Mouse (Mus musculus) neural tube, embryonic 14.5 days (tissue): ENCODE results near the gene Tes3-ps. TPM values are rescaled to one million over a fixed set of nuclear protein-coding genes. Genes with fewer than 3 reads are reported as not detected.
A peak's percentile ranks its signal among the peaks of the same experiment; 100 is the strongest.

ENCODE experiments used
- ATAC-seq: fragments of 200-750 bp; cut with Nextera tagmentation; 2 replicates; pipeline ENCODE4 v1.8.0; 2017; ENCODE audit warnings: low read depth, mild to moderate bottlenecking, moderate TSS enrichment, moderate library complexity
- H3K27ac ChIP-seq: fragments of 300-500 bp; sonication (generic); 2 replicates; pipeline ENCODE4 v1.5.1; 2014; ENCODE audit warnings: low read depth, mild to moderate bottlenecking, control low read depth, low read length, moderate library complexity, mixed read lengths
- H3K27me3 ChIP-seq: fragments of 300-500 bp; sonication (generic); 2 replicates; pipeline ENCODE4 v1.6.1; 2014; ENCODE audit warnings: low read length; ENCODE audit not compliant: control insufficient read depth, insufficient read depth
- H3K36me3 ChIP-seq: fragments of 300-500 bp; sonication (generic); 2 replicates; pipeline ENCODE4 v1.6.1; 2014; ENCODE audit warnings: low read length, mixed read lengths; ENCODE audit not compliant: control insufficient read depth, insufficient read depth
- H3K4me1 ChIP-seq: fragments of 300-500 bp; sonication (generic); 2 replicates; pipeline ENCODE4 v1.6.1; 2014; ENCODE audit warnings: low read length; ENCODE audit not compliant: control insufficient read depth, insufficient read depth
- H3K4me2 ChIP-seq: fragments of 300-500 bp; sonication (generic); 2 replicates; pipeline ENCODE4 v1.6.1; 2014; ENCODE audit warnings: mild to moderate bottlenecking, low read depth, low read length, control low read depth
- H3K4me3 ChIP-seq: fragments of 300-500 bp; sonication (generic); 2 replicates; pipeline ENCODE4 v1.5.1; 2014; ENCODE audit warnings: low read depth, low read length, control low read depth, mixed read lengths
- H3K9ac ChIP-seq: fragments of 300-500 bp; sonication (generic); replicated peaks from 2 replicates; pipeline ENCODE4 v1.6.1; 2014; ENCODE audit warnings: low read depth, mild to moderate bottlenecking, control low read depth, low read length, mixed read lengths
- H3K9me3 ChIP-seq: fragments of 300-500 bp; sonication (generic); 2 replicates; pipeline ENCODE4 v1.6.1; 2016; ENCODE audit warnings: low read length; ENCODE audit not compliant: control insufficient read depth
- WGBS: fragments of 180-500 bp; shearing (Covaris S2); extraction: QIAGEN DNeasy Blood & Tissue Kit; methylation state at CpG from one replicate; pipeline ENCODE4 v1.1.7; 2014; 5-methylcytosine and 5-hydroxymethylcytosine counted together
- polyA plus RNA-seq: library from polyadenylated mRNA; unstranded; fragments of >200 nt; fragmentation: Nextera tagmentation; extraction: Ambion mirVana; gene quantifications from 2 replicates; pipeline ENCODE4 v1.2.1, GENCODE M21; 2014

Tes3-ps gene
- 0.71 and 0.73 TPM in 2 replicates for polyA plus RNA-seq

- no peaks in the 10 kb centered on the region for H3K9me3 ChIP-seq
- H3K4me3 ChIP-seq: no peak within 1 kb of the TSS
- H3K27ac ChIP-seq: no peak within 1 kb of the TSS
- H3K9ac ChIP-seq: no peak within 1 kb of the TSS
- ATAC-seq: no peak
- no peaks in the 10 kb centered on the region for H3K36me3 ChIP-seq
- H3K4me1 ChIP-seq: no peaks in the 10 kb centered on the region
- no peaks in the 10 kb centered on the region for H3K27me3 ChIP-seq
- WGBS: 79% methylated on average over 6 of the region's 6 CpGs
- no peak within 1 kb of the TSS for H3K4me2 ChIP-seq
Measured at GRCm38 (mm10) chr13:49492376-49493368, at the start of gene Tes3-ps. Tes3-ps (plus strand) TSS chr13:49493318.

DNA sequence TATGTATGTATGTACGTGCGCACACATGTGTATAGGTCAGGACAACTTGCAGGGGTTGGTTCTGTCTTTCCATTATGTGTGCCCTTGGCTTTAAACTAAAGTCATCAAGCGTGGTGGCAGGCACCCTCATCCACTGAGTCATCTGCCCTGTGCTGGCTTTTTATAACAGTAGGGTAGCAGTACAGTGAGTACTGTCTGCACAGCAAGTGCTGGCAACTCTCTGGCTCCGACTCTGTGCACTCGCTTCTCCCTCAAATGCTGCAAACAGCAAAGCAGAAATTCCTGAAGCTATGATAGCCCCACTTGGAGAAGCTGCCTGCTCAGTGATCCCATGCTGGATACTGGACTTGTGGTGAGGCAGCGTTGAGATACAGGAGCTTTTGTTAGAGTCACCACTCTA is 48.7 kb upstream of the Tes3-ps start:
- H3K36me3 ChIP-seq: peaks cover 32% of the 10 kb centered on the region
- no peaks in the 10 kb centered on the region for H3K9me3 ChIP-seq
- no peak overlapping the region for H3K4me2 ChIP-seq
- H3K4me1 ChIP-seq: no peaks in the 10 kb centered on the region
- no peak overlapping the region for H3K27ac ChIP-seq
- no peak overlapping the region for H3K4me3 ChIP-seq
- no peak for ATAC-seq
- no peaks in the 10 kb centered on the region for H3K27me3 ChIP-seq
- no peak overlapping the region for H3K9ac ChIP-seq
- 98% methylated on average over 6 of the region's 6 CpGs for WGBS

GRCm38 (mm10) chr13:49449318-49449749 is 43.8 kb upstream of the Tes3-ps start:
- Histone ChIP-seq H3K27me3 (no peaks in the 10 kb centered on the region), H3K4me3 (no peak overlapping the region), H3K4me1 (no peaks in the 10 kb centered on the region), H3K9ac (no peak overlapping the region), H3K27ac (no peak overlapping the region), H3K4me2 (no peak overlapping the region), H3K9me3 (no peaks in the 10 kb centered on the region), H3K36me3 (peaks cover 18% of the 10 kb centered on the region)
- 41% methylated on average over 5 of the region's 5 CpGs for WGBS
- ATAC-seq: peak; percentile 90

DNA sequence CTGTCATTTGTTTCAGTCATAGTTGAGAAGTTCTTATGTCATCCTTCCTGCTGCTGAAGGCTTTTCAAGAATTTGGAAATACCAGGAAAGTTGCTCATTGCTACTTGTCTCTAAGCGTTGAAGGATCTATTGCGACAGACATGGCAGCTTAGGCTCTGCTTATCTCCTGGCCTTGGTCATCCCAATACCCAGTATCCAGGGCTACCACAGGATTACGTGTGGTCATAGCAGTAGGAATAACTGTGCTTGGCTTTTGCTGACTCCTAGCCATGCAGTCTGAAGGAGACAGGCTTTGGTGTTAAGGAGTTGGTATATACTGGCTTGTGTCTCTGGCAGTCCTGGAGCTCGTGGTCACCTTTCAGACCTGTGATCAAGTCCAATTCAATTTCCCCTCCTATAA is 32.8 kb upstream of the Tes3-ps start:
- no peaks in the 10 kb centered on the region for H3K27me3 ChIP-seq
- H3K36me3 ChIP-seq: peaks cover 11% of the 10 kb centered on the region
- 0 out of 2 replicates have a peak overlapping the region, but pooled peaks have one; percentile 44 for H3K27ac ChIP-seq
- H3K4me2 ChIP-seq: no peak overlapping the region
- no peaks in the 10 kb centered on the region for H3K4me1 ChIP-seq
- ATAC-seq: no peak
- H3K9ac ChIP-seq: no peak overlapping the region
- 94% methylated on average over 4 of the region's 4 CpGs for WGBS
- H3K9me3 ChIP-seq: no peaks in the 10 kb centered on the region
- no peak overlapping the region for H3K4me3 ChIP-seq

- Histone ChIP-seq H3K9me3 (no peaks in the 10 kb centered on the region), H3K9ac (no peak overlapping the region), H3K4me3 (no peak overlapping the region), H3K27me3 (no peaks in the 10 kb centered on the region), H3K27ac (0 out of 2 replicates have a peak overlapping the region, but pooled peaks have one; percentile 44), H3K4me2 (no peak overlapping the region), H3K4me1 (no peaks in the 10 kb centered on the region), H3K36me3 (peaks cover 11% of the 10 kb centered on the region)
- WGBS: 71% methylated on average over 5 of the region's 5 CpGs
- ATAC-seq: no peak
Measured at GRCm38 (mm10) chr13:49460692-49461414, 32.3 kb upstream of the Tes3-ps start.

DNA sequence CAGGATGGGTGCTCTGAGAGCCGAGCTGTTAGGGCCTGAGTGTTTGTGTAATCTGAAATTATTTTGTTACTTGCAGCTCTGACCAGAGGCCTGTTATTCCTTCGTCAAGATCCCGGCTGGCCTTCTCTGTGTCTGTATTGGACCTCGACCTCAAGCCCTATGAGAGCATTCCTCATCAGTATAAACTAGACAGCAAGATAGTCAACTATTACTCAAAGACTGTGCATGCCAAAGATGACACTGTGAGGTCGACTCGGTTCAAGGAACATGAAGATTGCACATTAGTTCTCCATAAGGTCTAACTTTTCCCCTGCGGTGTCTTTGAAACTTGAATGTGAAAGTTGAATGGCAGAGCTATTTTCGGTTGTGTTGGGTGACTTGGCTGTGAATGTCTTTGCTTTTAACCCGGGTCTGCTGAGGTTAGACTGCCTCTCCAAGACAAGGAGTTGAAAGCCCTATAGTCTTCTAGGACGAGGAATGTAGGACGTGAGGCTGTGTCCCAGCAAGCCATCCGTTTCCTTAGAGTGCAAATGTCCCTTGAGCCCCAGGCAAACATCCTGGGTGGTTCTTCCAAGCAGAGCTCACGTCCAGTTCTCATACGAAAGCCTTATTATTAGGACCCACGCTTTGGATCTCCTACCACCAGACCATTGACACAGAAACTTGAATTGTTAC is 31.5 kb upstream of the Tes3-ps start:
- no peak for ATAC-seq
- peaks cover 11% of the 10 kb centered on the region for H3K36me3 ChIP-seq
- H3K4me2 ChIP-seq: no peak overlapping the region
- no peaks in the 10 kb centered on the region for H3K9me3 ChIP-seq
- WGBS: 82% methylated on average over 15 of the region's 15 CpGs
- H3K4me3 ChIP-seq: no peak overlapping the region
- H3K27me3 ChIP-seq: no peaks in the 10 kb centered on the region
- no peak overlapping the region for H3K27ac ChIP-seq
- H3K4me1 ChIP-seq: no peaks in the 10 kb centered on the region
- no peak overlapping the region for H3K9ac ChIP-seq

DNA sequence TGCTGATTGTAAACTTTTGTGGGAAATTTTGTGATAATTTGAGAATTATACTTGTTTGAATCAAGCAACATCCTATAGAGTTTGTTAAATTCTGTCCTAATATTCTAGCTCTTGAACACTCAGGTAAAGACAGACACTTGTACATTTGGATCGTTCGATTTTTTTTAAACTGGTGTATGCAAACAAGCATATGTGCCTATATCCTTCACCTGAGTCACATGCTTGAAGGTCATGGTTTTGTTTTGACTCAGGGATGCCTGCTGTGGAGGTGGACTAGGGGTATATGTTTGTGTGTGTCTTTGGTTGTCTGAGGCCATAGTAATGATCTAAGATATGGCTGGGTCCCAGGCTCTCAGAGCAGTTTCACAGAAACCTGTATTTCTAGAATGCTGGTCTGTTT is 30.2 kb upstream of the Tes3-ps start:
- Histone ChIP-seq H3K9ac (no peak overlapping the region), H3K4me1 (no peaks in the 10 kb centered on the region), H3K27me3 (no peaks in the 10 kb centered on the region), H3K4me2 (no peak overlapping the region), H3K36me3 (peaks cover 11% of the 10 kb centered on the region), H3K27ac (no peak overlapping the region), H3K9me3 (no peaks in the 10 kb centered on the region), H3K4me3 (no peak overlapping the region)
- 97% methylated on average over 2 of the region's 2 CpGs for WGBS
- ATAC-seq: no peak

- H3K4me3 ChIP-seq: no peak overlapping the region
- 97% methylated on average over 4 of the region's 4 CpGs for WGBS
- H3K27ac ChIP-seq: no peak overlapping the region
- no peak for ATAC-seq
- H3K4me2 ChIP-seq: no peak overlapping the region
- no peaks in the 10 kb centered on the region for H3K27me3 ChIP-seq
- no peak overlapping the region for H3K9ac ChIP-seq
- H3K9me3 ChIP-seq: no peaks in the 10 kb centered on the region
- H3K4me1 ChIP-seq: no peaks in the 10 kb centered on the region
- H3K36me3 ChIP-seq: peaks cover 11% of the 10 kb centered on the region
Measured at GRCm38 (mm10) chr13:49465875-49466274, 27.2 kb upstream of the Tes3-ps start.
